Mouse (Mus musculus) G1E (cell line): ENCODE data around the gene B3gnt6.

ENCODE experiments used
- CTCF ChIP-seq: IDR thresholded peaks from 2 replicates; pipeline ENCODE4 v1.5.1; 2012; ENCODE audit warnings: low read depth, low read length, inconsistent platforms, mixed read lengths
- GATA1 ChIP-seq: IDR thresholded peaks from 2 replicates; pipeline ENCODE4 v1.6.1; 2012; ENCODE audit warnings: borderline replicate concordance, low read length, inconsistent platforms, mixed read lengths
- POLR2AphosphoS5 ChIP-seq: IDR thresholded peaks from 2 replicates; pipeline ENCODE4 v1.6.1; 2012; ENCODE audit warnings: low read depth, low read length, inconsistent platforms; ENCODE audit not compliant: insufficient replicate concordance
- TAL1 ChIP-seq: conservative IDR thresholded peaks from 2 replicates; pipeline ENCODE4 v1.6.1; 2012; ENCODE audit warnings: low read depth, low read length, inconsistent platforms, mixed read lengths

GRCm38 (mm10) chr7:98153892-98154291 lies 45.4 kb downstream of the B3gnt6 start:
- TF ChIP-seq GATA1 (no peak), CTCF (no peak), POLR2AphosphoS5 (no peak), TAL1 (no peak)
